In genomic region chr4:133045771-133046474, GRCm38 (mm10) we compare ENCODE assay signal across 9 mouse cellular contexts. TPM values are rescaled to one million over a fixed set of nuclear protein-coding genes. Genes with fewer than 3 reads are reported as not detected.
DNase-seq lines count a peak whose midpoint lies in the region; ATAC-seq lines count a peak whose summit lies in the region.
"Had no signal": no experiment of that assay in that cellular context is flagged by ENCODE, and none has a peak within 500 bp of the region (broad histone marks: within the 10 kb centered on the region; RNA-seq: fewer than 3 reads in every experiment).

No protein-coding gene starts in this region.

- peak; percentile 52 to 54 for DNase-seq in cerebellum, postnatal 10 days
- no peak for DNase-seq in cerebellum, postnatal 36 days
- DNase-seq in testis, postnatal 10 days (ENCODE audit: low spot score): peak; percentile 54
- DNase-seq in testis, postnatal 14 days (ENCODE audit: low spot score): no peak
- DNase-seq in lung, postnatal 10 days: peak; percentile 76
- DNase-seq in adrenal gland, postnatal 10 days: no peak
- DNase-seq in layer of hippocampus, postnatal 14 days (ENCODE audit: low spot score in 2 of 2): no peak
- DNase-seq: liver, embryonic 13.5 days had no signal

- no peak for ATAC-seq in megakaryocyte-erythroid progenitor cell, adult 5-6 weeks (replicated peaks; ENCODE audit: low FRiP score, low TSS enrichment, poor library complexity, severe bottlenecking)

RNA-seq across cellular contexts. Expression of gene Ahdc1, which starts 34.9 kb away (rescaled TPM):
- 10 to 100 TPM; 50.8 to 74.3 TPM for total RNA-seq in adrenal gland, postnatal 10 days (2021)
- 4.8 and 7.0 TPM in 2 replicates for total RNA-seq in megakaryocyte-erythroid progenitor cell, adult 5-6 weeks (2014; fragmentation: Nextera tagmentation)
- total RNA-seq in megakaryocyte-erythroid progenitor cell, adult 5-6 weeks (2017): 0.33 and 0.72 TPM in 2 replicates
- total RNA-seq in layer of hippocampus, postnatal 14 days (2021): 10 to 100 TPM; 88.6 to 96.3 TPM

Comparison
In these comparisons a context has a peak if more than half of its experiments do, and no peak if none do; other contexts are left out.
1. DNase-seq: peak in cerebellum, postnatal 10 days (2 of 2), testis, postnatal 10 days (single experiment) and lung, postnatal 10 days (single experiment); none in cerebellum, postnatal 36 days (0 of 2), testis, postnatal 14 days (single experiment), adrenal gland, postnatal 10 days (single experiment) and layer of hippocampus, postnatal 14 days (0 of 2).
2. RNA of gene Ahdc1, which starts 34.9 kb away (total RNA-seq): 88.6 to 96.3 TPM in layer of hippocampus, postnatal 14 days and 50.8 to 74.3 TPM in adrenal gland, postnatal 10 days; 0.33 to 7.0 TPM in megakaryocyte-erythroid progenitor cell, adult 5-6 weeks; every median in the first group is over 4 times any median in the second.